Mouse (Mus musculus): ENCODE data around the gene Nrd1. TPM values are rescaled to one million over a fixed set of nuclear protein-coding genes. Genes with fewer than 3 reads are reported as not detected.

The Nrd1 gene
- polyA plus RNA-seq, 1 experiment from 2014 or later, result 62.4 TPM

DNA sequence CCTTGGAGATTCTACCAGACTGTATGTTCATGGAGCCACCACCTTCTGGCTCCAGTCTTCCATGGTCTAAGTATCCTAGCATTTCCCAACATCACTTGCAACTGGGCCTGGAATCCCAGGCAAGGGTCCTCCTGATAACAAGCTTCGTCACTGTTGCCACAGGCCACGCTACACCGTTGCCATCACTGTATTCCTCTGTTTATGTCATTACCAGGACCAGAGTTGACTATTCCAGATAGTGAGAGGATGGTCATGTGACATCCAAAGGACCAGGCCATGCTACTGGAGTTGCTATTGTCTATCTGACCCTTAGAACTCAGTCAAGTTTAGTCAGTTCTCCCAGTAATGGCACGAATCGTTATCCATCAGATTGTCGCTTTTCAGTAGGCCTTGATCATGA lies 9.9 kb upstream of the Nrd1 start:
- 83% methylated on average over 6 of the region's 6 CpGs for WGBS
- Histone ChIP-seq H3K4me1 (no peaks in the 10 kb centered on the region), H3K27ac (no peak overlapping the region), H3K9me3 (no peaks in the 10 kb centered on the region), H3K4me3 (no peak overlapping the region), H3K27me3 (ENCODE audit: insufficient read depth, poor library complexity, severe bottlenecking) (no peaks in the 10 kb centered on the region), H3K36me3 (no peaks in the 10 kb centered on the region)
- DNase-seq (ENCODE audit: low spot score), result no peak

GRCm38 (mm10) chr4:108991811-108992210 lies 8.6 kb upstream of the Nrd1 start:
- no peaks in the 10 kb centered on the region for H3K9me3 ChIP-seq
- H3K4me3 ChIP-seq, result no peak overlapping the region
- DNase-seq (ENCODE audit: low spot score), result no peak
- no peaks in the 10 kb centered on the region for H3K36me3 ChIP-seq
- no peaks in the 10 kb centered on the region for H3K4me1 ChIP-seq
- no peaks in the 10 kb centered on the region for H3K27me3 ChIP-seq (ENCODE audit: insufficient read depth, poor library complexity, severe bottlenecking)
- H3K27ac ChIP-seq, result no peak overlapping the region

DNA sequence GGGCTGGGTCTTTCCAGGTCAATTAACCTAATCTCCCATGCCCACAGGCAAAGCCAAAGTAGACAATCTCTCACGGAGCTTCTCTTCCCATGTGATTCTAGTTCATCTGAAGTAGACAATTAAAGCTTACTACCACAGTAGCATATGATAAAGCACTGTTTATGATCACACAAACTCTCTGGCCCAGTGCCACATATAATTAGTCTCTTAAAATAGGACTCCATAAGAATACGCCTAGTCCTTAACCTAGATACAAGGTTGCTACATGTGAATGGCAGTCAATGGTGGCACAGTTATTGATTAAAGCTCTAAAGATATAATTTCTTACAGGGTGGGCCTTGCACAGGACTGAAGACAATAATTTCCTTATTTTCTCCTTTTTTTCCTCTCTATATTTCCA lies 7.5 kb upstream of the Nrd1 start:
- no peak for DNase-seq (ENCODE audit: low spot score)
- no peaks in the 10 kb centered on the region for H3K4me1 ChIP-seq
- 64% methylated on average over 2 of the region's 2 CpGs for whole genome bisulfite sequencing

GRCm38 (mm10) chr4:109000961-109001360 lies 506 bp downstream of the Nrd1 start:
- no peaks in the 10 kb centered on the region for H3K27me3 ChIP-seq (ENCODE audit: insufficient read depth, poor library complexity, severe bottlenecking)
- H3K9me3 ChIP-seq, result no peaks in the 10 kb centered on the region
- under 1% methylated on average over 18 of the region's 18 CpGs for WGBS
- peak overlapping the region; percentile 74 for H3K4me3 ChIP-seq
- H3K36me3 ChIP-seq, result peaks cover 9% of the 10 kb centered on the region; the same call in 1 of the 2 replicates
- DNase-seq (ENCODE audit: low spot score), result no peak
- H3K4me1 ChIP-seq, result peaks cover 9% of the 10 kb centered on the region
- H3K27ac ChIP-seq, result peak overlapping the region; percentile 93

More for the DNA sequence above, 7.5 kb upstream of the Nrd1 start:
- H3K9me3 ChIP-seq, result no peaks in the 10 kb centered on the region
- H3K27ac ChIP-seq, result no peak overlapping the region
- no peak overlapping the region for H3K4me3 ChIP-seq
- no peaks in the 10 kb centered on the region for H3K36me3 ChIP-seq
- H3K27me3 ChIP-seq (ENCODE audit: insufficient read depth, poor library complexity, severe bottlenecking), result no peaks in the 10 kb centered on the region

- H3K27me3 ChIP-seq (ENCODE audit: insufficient read depth, poor library complexity, severe bottlenecking), result no peaks in the 10 kb centered on the region
- H3K4me3 ChIP-seq, result no peak overlapping the region
- H3K27ac ChIP-seq, result no peak overlapping the region
- peaks cover 15% of the 10 kb centered on the region; the same call in 1 of the 2 replicates for H3K36me3 ChIP-seq
- no peaks in the 10 kb centered on the region for H3K9me3 ChIP-seq
- no peak for DNase-seq (ENCODE audit: low spot score)
- no peaks in the 10 kb centered on the region for H3K4me1 ChIP-seq
- WGBS, result 82% methylated on average over 1 of the region's 1 CpGs
These were observed 7.6 kb downstream of the Nrd1 start for GRCm38 (mm10) chr4:109008046-109008445.

- Histone ChIP-seq H3K36me3 (peaks cover 31% of the 10 kb centered on the region), H3K4me1 (no peaks in the 10 kb centered on the region), H3K27ac (no peak overlapping the region), H3K27me3 (ENCODE audit: insufficient read depth, poor library complexity, severe bottlenecking) (no peaks in the 10 kb centered on the region), H3K4me3 (no peak overlapping the region), H3K9me3 (no peaks in the 10 kb centered on the region)
- no peak for DNase-seq (ENCODE audit: low spot score)
- WGBS, result 93% methylated on average over 4 of the region's 4 CpGs
These were observed 13.6 kb downstream of the Nrd1 start for GRCm38 (mm10) chr4:109014091-109014490.

DNA sequence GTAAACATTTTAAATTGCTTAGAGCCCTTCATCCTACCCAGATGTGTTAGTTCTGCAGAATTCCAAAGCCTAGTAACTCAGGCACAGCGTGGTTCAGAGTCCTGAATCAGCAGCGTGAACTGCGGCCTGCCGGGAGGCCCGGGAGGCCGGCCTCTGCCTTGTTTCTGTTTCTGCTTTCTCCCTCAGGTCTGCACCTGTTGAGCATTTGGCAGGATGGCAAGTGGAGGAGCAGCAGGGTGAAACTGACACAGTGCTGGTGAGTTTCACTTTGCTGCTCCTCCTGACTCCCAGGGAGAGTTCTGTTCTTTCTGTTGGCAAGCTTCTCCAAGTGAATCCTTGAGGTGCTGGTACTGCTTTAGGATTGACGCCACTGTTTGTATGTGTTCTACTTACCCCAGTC lies 17.0 kb downstream of the Nrd1 start:
- Histone ChIP-seq H3K27me3 (ENCODE audit: insufficient read depth, poor library complexity, severe bottlenecking) (no peaks in the 10 kb centered on the region), H3K4me1 (no peaks in the 10 kb centered on the region), H3K36me3 (peaks cover 37% of the 10 kb centered on the region), H3K27ac (no peak overlapping the region), H3K4me3 (no peak overlapping the region), H3K9me3 (no peaks in the 10 kb centered on the region)
- WGBS, result 68% methylated on average over 7 of the region's 7 CpGs
- no peak for DNase-seq (ENCODE audit: low spot score)

GRCm38 (mm10) chr4:109019301-109019700 lies 18.8 kb downstream of the Nrd1 start:
- no peaks in the 10 kb centered on the region for H3K9me3 ChIP-seq
- H3K4me1 ChIP-seq, result no peaks in the 10 kb centered on the region
- H3K27ac ChIP-seq, result no peak overlapping the region
- peaks cover 39% of the 10 kb centered on the region for H3K36me3 ChIP-seq
- 74% methylated on average over 4 of the region's 4 CpGs for WGBS
- H3K27me3 ChIP-seq (ENCODE audit: insufficient read depth, poor library complexity, severe bottlenecking), result no peaks in the 10 kb centered on the region
- no peak overlapping the region for H3K4me3 ChIP-seq
- DNase-seq (ENCODE audit: low spot score), result no peak

DNA sequence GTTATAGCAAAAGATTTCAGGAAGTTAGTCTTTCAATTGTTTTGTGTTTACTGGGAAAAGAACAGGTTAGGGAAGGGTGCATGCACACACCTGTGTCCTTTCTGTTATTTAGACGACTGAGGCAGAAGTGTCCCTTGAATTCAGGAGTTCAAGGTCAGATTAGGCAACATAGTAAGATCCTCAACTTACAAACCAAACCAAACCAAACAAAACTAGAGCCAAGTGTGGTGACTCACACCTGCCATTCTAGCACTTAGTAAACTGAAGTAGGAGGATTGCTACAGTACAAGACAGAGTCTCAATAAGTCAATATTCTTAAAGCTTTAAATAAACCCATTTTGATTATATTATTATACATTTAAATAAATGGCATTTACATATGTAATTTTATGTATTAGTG lies 21.5 kb downstream of the Nrd1 start:
- Histone ChIP-seq H3K27ac (no peak overlapping the region), H3K9me3 (no peaks in the 10 kb centered on the region), H3K27me3 (ENCODE audit: insufficient read depth, poor library complexity, severe bottlenecking) (no peaks in the 10 kb centered on the region), H3K4me1 (no peaks in the 10 kb centered on the region), H3K36me3 (peaks cover 41% of the 10 kb centered on the region), H3K4me3 (no peak overlapping the region)
- no peak for DNase-seq (ENCODE audit: low spot score)
- WGBS, result 81% methylated on average over 1 of the region's 1 CpGs

GRCm38 (mm10) chr4:109025061-109025460 lies 24.6 kb downstream of the Nrd1 start:
- WGBS, result 66% methylated on average over 3 of the region's 3 CpGs

GRCm38 (mm10) chr4:109026543-109026942 lies 26.1 kb downstream of the Nrd1 start:
- Histone ChIP-seq H3K27me3 (ENCODE audit: insufficient read depth, poor library complexity, severe bottlenecking) (no peaks in the 10 kb centered on the region), H3K36me3 (peaks cover 49% of the 10 kb centered on the region), H3K4me3 (no peak overlapping the region), H3K9me3 (no peaks in the 10 kb centered on the region), H3K27ac (no peak overlapping the region), H3K4me1 (no peaks in the 10 kb centered on the region)
- 95% methylated on average over 3 of the region's 3 CpGs for WGBS
- DNase-seq (ENCODE audit: low spot score), result no peak

More at GRCm38 (mm10) chr4:109025061-109025460, 24.6 kb downstream of the Nrd1 start:
- no peak overlapping the region for H3K27ac ChIP-seq
- peaks cover 42% of the 10 kb centered on the region for H3K36me3 ChIP-seq
- no peak for DNase-seq (ENCODE audit: low spot score)
- no peak overlapping the region for H3K4me3 ChIP-seq
- no peaks in the 10 kb centered on the region for H3K27me3 ChIP-seq (ENCODE audit: insufficient read depth, poor library complexity, severe bottlenecking)
- H3K9me3 ChIP-seq, result no peaks in the 10 kb centered on the region
- no peaks in the 10 kb centered on the region for H3K4me1 ChIP-seq

DNA sequence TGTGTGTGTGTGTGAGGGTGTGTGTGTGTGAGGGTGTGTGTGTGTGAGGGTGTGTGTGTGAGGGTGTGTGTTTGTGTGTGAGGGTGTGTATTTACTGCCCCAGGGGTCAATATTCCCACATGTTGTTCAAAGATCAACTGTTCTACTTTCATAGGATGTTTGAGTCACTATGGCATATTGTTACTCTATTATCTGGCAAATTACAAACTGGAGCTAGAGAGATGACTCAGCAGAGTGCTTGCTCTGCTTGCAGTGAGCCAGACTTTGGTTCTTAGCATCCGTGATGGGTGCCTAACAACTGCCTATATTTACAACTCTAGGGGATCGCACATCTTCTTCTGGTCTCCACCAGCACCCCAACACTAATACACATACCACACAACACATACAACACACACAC lies 29.4 kb downstream of the Nrd1 start:
- Histone ChIP-seq H3K27me3 (ENCODE audit: insufficient read depth, poor library complexity, severe bottlenecking) (no peaks in the 10 kb centered on the region), H3K4me3 (no peak overlapping the region), H3K9me3 (no peaks in the 10 kb centered on the region), H3K36me3 (peaks cover 63% of the 10 kb centered on the region), H3K4me1 (no peaks in the 10 kb centered on the region), H3K27ac (no peak overlapping the region)
- 87% methylated on average over 2 of the region's 2 CpGs for WGBS
- DNase-seq (ENCODE audit: low spot score), result no peak

- Histone ChIP-seq H3K27me3 (ENCODE audit: insufficient read depth, poor library complexity, severe bottlenecking) (no peaks in the 10 kb centered on the region), H3K9me3 (no peaks in the 10 kb centered on the region), H3K4me1 (no peaks in the 10 kb centered on the region), H3K4me3 (no peak overlapping the region), H3K36me3 (peaks cover 64% of the 10 kb centered on the region), H3K27ac (no peak overlapping the region)
- no peak for DNase-seq (ENCODE audit: low spot score)
- 94% methylated on average over 2 of the region's 2 CpGs for WGBS
These were observed 29.8 kb downstream of the Nrd1 start for GRCm38 (mm10) chr4:109030266-109030665.

- no peaks in the 10 kb centered on the region for H3K9me3 ChIP-seq
- no peak overlapping the region for H3K4me3 ChIP-seq
- H3K27me3 ChIP-seq (ENCODE audit: insufficient read depth, poor library complexity, severe bottlenecking), result no peaks in the 10 kb centered on the region
- H3K36me3 ChIP-seq, result peaks cover 69% of the 10 kb centered on the region
- DNase-seq (ENCODE audit: low spot score), result no peak
- no peaks in the 10 kb centered on the region for H3K4me1 ChIP-seq
- H3K27ac ChIP-seq, result no peak overlapping the region
These were observed 35.9 kb downstream of the Nrd1 start for GRCm38 (mm10) chr4:109036327-109036726.

Measured in heart, embryonic 10.5 days (tissue).